Mouse (Mus musculus) limb, embryonic 10.5 days (tissue): ENCODE measurements around the gene Il17re. TPM values are rescaled to one million over a fixed set of nuclear protein-coding genes. Genes with fewer than 3 reads are reported as not detected.
A peak's percentile ranks its signal among the peaks of the same experiment; 100 is the strongest.

ENCODE experiments used
- DNase-seq: peaks from one replicate; pipeline ENCODE4 v3.0.0-alpha.2; 2017; ENCODE audit warnings: low spot score
- H3K27ac ChIP-seq: fragments of 300-500 bp; sonication (generic); 2 replicates; pipeline ENCODE4 v1.5.1; 2016; ENCODE audit warnings: mild to moderate bottlenecking
- H3K27me3 ChIP-seq: fragments of 300-500 bp; sonication (generic); 2 replicates; pipeline ENCODE4 v1.6.1; 2016; ENCODE audit warnings: low read depth, mild to moderate bottlenecking; ENCODE audit not compliant: poor library complexity, severe bottlenecking
- H3K36me3 ChIP-seq: fragments of 300-500 bp; sonication (generic); 2 replicates; pipeline ENCODE4 v1.6.1; 2016; ENCODE audit warnings: mild to moderate bottlenecking, moderate library complexity
- H3K4me1 ChIP-seq: fragments of 300-500 bp; sonication (generic); 2 replicates; pipeline ENCODE4 v1.6.1; 2016
- H3K4me3 ChIP-seq: fragments of 300-500 bp; sonication (generic); 2 replicates; pipeline ENCODE4 v1.5.1; 2016; ENCODE audit warnings: mild to moderate bottlenecking, moderate library complexity
- H3K9me3 ChIP-seq: fragments of 300-500 bp; sonication (generic); replicated peaks from 2 replicates; pipeline ENCODE4 v1.6.1; 2016; ENCODE audit warnings: mild to moderate bottlenecking
- WGBS: fragments of 180-500 bp; shearing (Covaris S2); methylation state at CpG from one replicate; pipeline ENCODE4 v1.1.7; 2016; 5-methylcytosine and 5-hydroxymethylcytosine counted together
- polyA plus RNA-seq: library from polyadenylated mRNA; unstranded; fragments of >200 nt; fragmentation: Nextera tagmentation; extraction: Ambion mirVana; gene quantifications from 2 replicates; pipeline ENCODE4 v1.2.1, GENCODE M21; 2016

The Il17re gene
- 2.2 and 2.3 TPM in 2 replicates for polyA plus RNA-seq

- Histone ChIP-seq H3K4me3 (no peak within 1 kb of the TSS), H3K27ac (no peak within 1 kb of the TSS), H3K9me3 (no peaks in the 10 kb centered on the region), H3K4me1 (no peaks in the 10 kb centered on the region), H3K27me3 (no peaks in the 10 kb centered on the region), H3K36me3 (no peaks in the 10 kb centered on the region)
- 75% methylated on average over 10 of the region's 10 CpGs for WGBS
- no peak for DNase-seq
These were observed at the start of gene Il17re for GRCm38 (mm10) chr6:113457952-113458534. TSS of gene Il17re (plus strand) at chr6:113458484.

DNA sequence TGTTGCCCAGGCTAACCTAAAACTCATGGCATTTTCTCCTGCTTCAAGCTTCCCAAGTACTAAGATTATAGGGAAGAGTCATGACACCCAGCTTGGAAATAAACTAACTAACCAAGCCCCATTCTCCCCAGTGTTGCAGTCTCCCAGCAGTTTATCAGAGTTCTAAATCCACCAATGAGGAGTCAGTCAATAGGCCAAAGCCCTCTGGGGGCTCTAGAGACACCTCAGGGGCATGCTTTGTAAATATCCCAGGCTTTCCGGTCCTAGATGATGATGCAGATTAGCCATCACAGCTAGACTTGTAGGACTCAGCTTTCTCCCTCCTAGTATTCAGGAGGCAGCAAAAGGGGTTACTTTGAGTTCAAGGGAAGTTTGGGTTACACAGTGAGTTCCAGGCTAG lies 48.3 kb upstream of the Il17re start:
- WGBS, result 73% methylated on average over 1 of the region's 1 CpGs
- Histone ChIP-seq H3K4me1 (peaks cover 16% of the 10 kb centered on the region), H3K27me3 (no peaks in the 10 kb centered on the region), H3K9me3 (no peaks in the 10 kb centered on the region), H3K4me3 (no peak overlapping the region), H3K27ac (no peak overlapping the region), H3K36me3 (peaks cover 27% of the 10 kb centered on the region)
- no peak for DNase-seq

DNA sequence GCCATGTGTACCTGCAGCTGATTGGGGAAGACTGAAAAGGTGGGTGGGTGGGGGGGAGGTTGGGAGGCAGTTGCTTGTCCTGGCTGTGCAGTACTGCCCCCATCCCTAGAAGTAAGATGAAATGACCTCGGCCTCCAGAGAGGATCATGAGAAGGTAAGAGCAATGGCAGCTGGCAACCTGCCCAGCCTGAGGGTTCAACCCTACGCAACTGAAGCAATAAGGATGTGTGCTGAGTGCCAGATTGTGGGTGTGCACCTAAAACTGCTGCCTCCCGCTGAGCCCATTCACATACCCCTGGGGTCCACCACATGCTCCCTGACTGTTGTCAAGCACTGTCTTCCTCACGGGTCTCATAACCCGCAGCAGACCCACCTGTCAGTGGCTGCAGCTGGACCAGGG lies 41.9 kb upstream of the Il17re start:
- Histone ChIP-seq H3K36me3 (peaks cover 38% of the 10 kb centered on the region), H3K27me3 (no peaks in the 10 kb centered on the region)

DNA sequence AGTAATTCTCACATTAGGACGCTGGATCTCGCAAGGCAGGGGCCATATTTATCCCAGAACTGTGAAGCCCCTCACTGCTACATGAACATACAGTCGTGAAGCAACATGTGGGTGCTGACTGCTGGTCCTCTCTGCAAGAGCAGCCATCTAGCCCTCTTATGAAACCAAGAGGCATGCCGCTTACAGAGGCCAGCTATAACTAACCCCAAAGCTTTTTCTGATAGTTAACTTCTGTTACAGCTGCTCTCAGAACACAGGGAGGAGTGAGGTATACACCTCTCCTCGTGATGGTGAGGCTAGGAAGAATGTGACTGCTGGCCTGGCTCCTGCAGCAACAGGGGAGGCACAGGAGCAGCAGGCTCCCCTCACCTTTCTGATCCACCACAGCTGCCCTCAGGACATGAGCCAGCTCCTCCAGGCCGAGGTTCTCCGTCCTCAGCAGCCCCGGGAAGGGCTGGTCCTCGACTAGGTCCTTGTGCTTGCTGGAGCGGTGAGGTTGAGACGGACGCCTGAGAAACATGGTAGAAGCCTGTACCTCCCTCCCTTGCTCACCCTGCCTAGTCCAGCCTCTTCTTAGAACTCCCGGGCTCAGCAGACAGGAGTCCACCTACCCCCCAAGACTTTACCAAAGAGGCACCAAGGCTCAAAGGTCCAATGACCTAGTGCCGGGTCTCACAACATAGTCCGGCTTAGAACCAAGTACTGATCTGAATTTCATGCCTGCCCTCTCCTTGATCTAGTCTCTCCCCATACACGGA lies 39.7 kb upstream of the Il17re start:
- Histone ChIP-seq H3K4me3 (peak overlapping the region; percentile 64), H3K9me3 (no peaks in the 10 kb centered on the region), H3K27ac (peak overlapping the region; percentile 81), H3K36me3 (peaks cover 36% of the 10 kb centered on the region), H3K27me3 (no peaks in the 10 kb centered on the region), H3K4me1 (peaks cover 15% of the 10 kb centered on the region)
- DNase-seq, result peak; percentile 60
- 18% methylated on average over 16 of the region's 16 CpGs for WGBS

More for the DNA sequence above, 41.9 kb upstream of the Il17re start:
- no peaks in the 10 kb centered on the region for H3K9me3 ChIP-seq
- DNase-seq, result no peak
- H3K27ac ChIP-seq, result no peak overlapping the region
- peaks cover 15% of the 10 kb centered on the region for H3K4me1 ChIP-seq
- no peak overlapping the region for H3K4me3 ChIP-seq
- 91% methylated on average over 5 of the region's 5 CpGs for WGBS

DNA sequence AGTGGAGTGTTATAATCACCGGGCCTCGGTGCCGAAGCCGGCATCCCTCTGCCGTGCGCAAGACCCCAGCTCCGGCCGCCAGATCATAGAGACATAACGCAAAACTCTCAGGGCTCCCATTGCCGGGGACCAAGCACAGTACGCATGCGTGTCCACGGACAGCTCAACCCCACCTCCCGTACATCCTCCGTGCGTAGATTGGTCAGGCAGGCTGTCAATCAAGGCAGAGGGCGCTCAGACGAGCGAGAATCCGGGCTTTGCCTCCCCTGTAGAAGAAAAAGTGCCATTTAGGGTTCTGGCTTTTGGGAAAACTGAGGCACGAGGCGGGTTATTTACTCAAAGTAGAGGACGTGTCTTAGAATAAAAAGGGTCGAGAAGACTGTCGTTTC lies 39.1 kb upstream of the Il17re start, which contains the start of gene Rpusd3:
Gene Rpusd3 (minus strand): TSS at position 142 of the 389 bp plus-strand sequence.
- Histone ChIP-seq H3K27ac (peak within 1 kb of the TSS; percentile 81), H3K36me3 (peaks cover 30% of the 10 kb centered on the region), H3K27me3 (no peaks in the 10 kb centered on the region), H3K4me1 (peaks cover 15% of the 10 kb centered on the region), H3K9me3 (no peaks in the 10 kb centered on the region), H3K4me3 (peak within 1 kb of the TSS; percentile 64)
- under 1% methylated on average over 25 of the region's 25 CpGs for WGBS
- peak; percentile 97 for DNase-seq

DNA sequence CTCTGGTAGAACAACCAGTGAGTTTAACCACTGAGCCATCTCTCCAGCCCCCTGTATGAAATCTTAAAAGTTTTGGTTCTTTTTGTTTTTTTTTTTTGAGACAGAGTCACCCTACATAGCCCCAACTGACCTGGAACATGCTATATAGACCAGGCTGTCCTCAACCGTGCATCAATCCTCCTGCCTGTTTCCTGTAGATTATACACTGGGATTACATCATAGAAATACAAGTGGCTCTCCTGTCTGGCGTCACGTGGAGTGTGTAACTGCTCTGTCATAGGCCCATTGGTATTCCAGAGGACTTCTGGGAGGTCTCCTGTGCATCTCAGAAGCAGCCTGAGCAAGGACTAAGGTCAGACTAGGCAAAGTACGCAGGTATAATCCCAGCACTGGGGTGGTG lies 35.3 kb upstream of the Il17re start:
- Histone ChIP-seq H3K27me3 (no peaks in the 10 kb centered on the region), H3K27ac (no peak overlapping the region), H3K4me1 (peaks cover 11% of the 10 kb centered on the region), H3K4me3 (no peak overlapping the region), H3K9me3 (no peaks in the 10 kb centered on the region), H3K36me3 (no peaks in the 10 kb centered on the region)
- WGBS, result 80% methylated on average over 4 of the region's 4 CpGs
- DNase-seq, result no peak

DNA sequence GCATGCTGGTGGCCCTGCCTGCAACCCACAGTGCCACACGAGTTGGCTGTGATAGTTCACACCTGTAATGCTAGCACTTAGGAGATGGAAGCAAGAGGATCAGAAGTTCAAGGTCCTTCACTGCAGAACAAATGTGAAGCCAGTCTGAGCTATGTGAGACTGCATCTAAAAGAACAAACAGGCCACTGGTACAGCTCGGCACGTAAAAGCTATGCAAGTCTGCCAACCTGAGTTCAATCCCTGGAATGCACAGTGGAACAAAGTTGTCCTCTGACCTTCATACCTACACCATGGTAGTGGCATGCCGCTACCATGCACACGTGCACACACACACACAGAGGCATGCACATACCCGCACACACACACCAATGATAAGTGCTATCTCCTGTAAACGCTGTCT lies 34.1 kb upstream of the Il17re start:
- Histone ChIP-seq H3K27ac (no peak overlapping the region), H3K4me1 (peaks cover 3% of the 10 kb centered on the region), H3K4me3 (no peak overlapping the region), H3K9me3 (no peaks in the 10 kb centered on the region), H3K36me3 (no peaks in the 10 kb centered on the region), H3K27me3 (no peaks in the 10 kb centered on the region)
- no peak for DNase-seq
- WGBS, result 87% methylated on average over 7 of the region's 7 CpGs

DNA sequence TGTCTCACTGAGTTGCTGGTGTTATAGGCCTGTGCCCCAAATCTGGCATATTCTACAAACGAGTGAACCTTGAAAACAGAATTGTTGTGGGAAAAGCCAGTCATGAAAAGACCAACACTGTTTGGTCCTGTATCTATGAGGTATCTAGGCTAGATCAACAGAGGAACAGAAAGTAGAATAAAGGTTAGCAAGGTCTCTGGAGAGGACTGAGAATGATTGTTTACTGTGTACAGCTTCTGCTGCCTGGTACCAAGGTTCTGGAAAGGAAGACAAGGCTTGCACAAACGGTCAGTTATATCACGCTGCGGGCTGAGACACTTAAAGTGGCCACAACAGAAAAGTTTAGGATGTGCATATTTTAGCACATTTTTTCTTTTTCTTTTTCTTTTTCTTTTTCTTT lies 31.6 kb upstream of the Il17re start:
- Histone ChIP-seq H3K4me1 (no peaks in the 10 kb centered on the region), H3K27ac (no peak overlapping the region), H3K4me3 (no peak overlapping the region), H3K36me3 (no peaks in the 10 kb centered on the region), H3K9me3 (no peaks in the 10 kb centered on the region), H3K27me3 (no peaks in the 10 kb centered on the region)
- no peak for DNase-seq
- 85% methylated on average over 4 of the region's 4 CpGs for WGBS

DNA sequence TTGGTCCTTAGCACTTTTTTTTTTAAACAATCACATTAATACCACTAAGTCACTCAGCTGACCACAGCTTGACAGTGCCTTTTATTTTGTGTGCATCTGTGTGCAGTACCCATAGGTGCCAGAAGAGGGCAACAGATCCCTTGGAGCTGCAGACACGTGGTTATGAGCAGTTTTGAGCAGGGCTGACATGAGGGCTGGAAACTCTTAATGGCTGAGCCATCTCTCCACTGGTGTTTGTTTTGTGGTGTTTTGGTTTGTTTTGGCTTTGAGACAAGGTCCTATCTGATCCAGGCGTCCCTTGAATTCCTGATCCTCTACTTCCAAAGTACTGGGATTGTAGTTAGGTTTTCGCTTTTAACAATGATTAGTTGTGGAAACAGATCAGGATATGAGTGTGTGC lies 30.9 kb upstream of the Il17re start:
- Histone ChIP-seq H3K4me3 (no peak overlapping the region), H3K27ac (no peak overlapping the region), H3K27me3 (no peaks in the 10 kb centered on the region), H3K4me1 (0 out of 2 replicates have a peak, but pooled peaks cover 4% of the 10 kb centered on the region), H3K9me3 (no peaks in the 10 kb centered on the region), H3K36me3 (no peaks in the 10 kb centered on the region)
- 70% methylated on average over 3 of the region's 3 CpGs for WGBS
- peak; percentile 62 for DNase-seq

- Histone ChIP-seq H3K4me1 (0 out of 2 replicates have a peak, but pooled peaks cover 5% of the 10 kb centered on the region), H3K9me3 (no peaks in the 10 kb centered on the region), H3K27me3 (no peaks in the 10 kb centered on the region), H3K27ac (no peak overlapping the region), H3K36me3 (no peaks in the 10 kb centered on the region), H3K4me3 (no peak overlapping the region)
- no peak for DNase-seq
- 90% methylated on average over 16 of the region's 16 CpGs for WGBS
These were observed 30.3 kb upstream of the Il17re start for GRCm38 (mm10) chr6:113428006-113428405.

DNA sequence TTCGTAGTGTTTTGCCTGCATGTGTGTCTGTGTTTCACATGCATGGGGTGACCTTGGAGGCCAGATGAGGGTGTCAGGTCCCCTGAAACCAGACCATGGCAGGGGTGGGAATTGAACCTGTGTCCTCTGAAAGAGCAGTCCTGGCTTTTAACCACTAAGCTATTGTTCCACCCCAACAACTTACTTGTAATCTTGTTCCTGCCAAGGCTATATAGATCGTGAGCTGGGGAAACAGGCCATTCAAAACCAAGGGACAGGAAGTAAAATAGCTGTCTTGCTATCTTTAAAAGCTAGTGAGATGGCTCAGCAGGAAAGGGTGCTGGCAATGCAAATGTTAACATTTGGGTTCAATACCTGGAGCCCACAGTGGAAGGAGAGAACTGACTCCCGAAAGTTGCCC lies 28.3 kb upstream of the Il17re start:
- H3K4me3 ChIP-seq, result no peak overlapping the region
- H3K27me3 ChIP-seq, result no peaks in the 10 kb centered on the region
- DNase-seq, result no peak
- H3K9me3 ChIP-seq, result no peaks in the 10 kb centered on the region
- H3K4me1 ChIP-seq, result 0 out of 2 replicates have a peak, but pooled peaks cover 5% of the 10 kb centered on the region
- 80% methylated on average over 3 of the region's 3 CpGs for WGBS
- no peaks in the 10 kb centered on the region for H3K36me3 ChIP-seq
- H3K27ac ChIP-seq, result no peak overlapping the region

- WGBS, result 61% methylated on average over 3 of the region's 3 CpGs
- no peaks in the 10 kb centered on the region for H3K9me3 ChIP-seq
These were observed 27.4 kb upstream of the Il17re start for GRCm38 (mm10) chr6:113430846-113431245.

GRCm38 (mm10) chr6:113431801-113432200 lies 26.5 kb upstream of the Il17re start:
- no peak overlapping the region for H3K27ac ChIP-seq
- no peaks in the 10 kb centered on the region for H3K36me3 ChIP-seq
- 70% methylated on average over 3 of the region's 3 CpGs for WGBS

More at GRCm38 (mm10) chr6:113430846-113431245, 27.4 kb upstream of the Il17re start:
- no peaks in the 10 kb centered on the region for H3K36me3 ChIP-seq
- H3K27ac ChIP-seq, result no peak overlapping the region
- no peak for DNase-seq
- H3K4me3 ChIP-seq, result no peak overlapping the region
- H3K27me3 ChIP-seq, result no peaks in the 10 kb centered on the region
- H3K4me1 ChIP-seq, result 0 out of 2 replicates have a peak, but pooled peaks cover 5% of the 10 kb centered on the region

More at GRCm38 (mm10) chr6:113431801-113432200, 26.5 kb upstream of the Il17re start:
- no peaks in the 10 kb centered on the region for H3K9me3 ChIP-seq
- no peak overlapping the region for H3K4me3 ChIP-seq
- 0 out of 2 replicates have a peak, but pooled peaks cover 5% of the 10 kb centered on the region for H3K4me1 ChIP-seq
- no peaks in the 10 kb centered on the region for H3K27me3 ChIP-seq
- no peak for DNase-seq
